Mouse (Mus musculus) kidney, embryonic 16.5 days (tissue): ENCODE results near the gene Med13l. TPM values are rescaled to one million over a fixed set of nuclear protein-coding genes. Genes with fewer than 3 reads are reported as not detected.

Experiments used
- ATAC-seq: fragments of 200-750 bp; cut with Nextera tagmentation; 2 replicates; pipeline ENCODE4 v1.8.0; 2017; ENCODE audit warnings: moderate TSS enrichment; ENCODE audit not compliant: low FRiP score, low TSS enrichment
- H3K27ac ChIP-seq: fragments of 300-500 bp; sonication (generic); 2 replicates; pipeline ENCODE4 v1.5.1; 2014; ENCODE audit warnings: low read length
- H3K27me3 ChIP-seq: fragments of 300-500 bp; sonication (generic); 2 replicates; pipeline ENCODE4 v1.6.1; 2014; ENCODE audit warnings: low read length, control low read depth, mixed read lengths; ENCODE audit not compliant: insufficient read depth
- H3K36me3 ChIP-seq: fragments of 300-500 bp; sonication (generic); 2 replicates; pipeline ENCODE4 v1.6.1; 2014; ENCODE audit warnings: low read length, control low read depth, mixed read lengths; ENCODE audit not compliant: insufficient read depth
- H3K4me1 ChIP-seq: fragments of 300-500 bp; sonication (generic); 2 replicates; pipeline ENCODE4 v1.6.1; 2014; ENCODE audit warnings: low read length, control low read depth, mixed read lengths; ENCODE audit not compliant: insufficient read depth
- H3K4me2 ChIP-seq: fragments of 300-500 bp; sonication (generic); replicated peaks from 2 replicates; pipeline ENCODE4 v1.6.1; 2014; ENCODE audit warnings: low read depth, low read length
- H3K4me3 ChIP-seq: fragments of 300-500 bp; sonication (generic); 2 replicates; pipeline ENCODE4 v1.5.1; 2014; ENCODE audit warnings: mild to moderate bottlenecking, low read length
- H3K9ac ChIP-seq: fragments of 300-500 bp; sonication (generic); replicated peaks from 2 replicates; pipeline ENCODE4 v1.6.1; 2014; ENCODE audit warnings: low read length
- H3K9me3 ChIP-seq: fragments of 300-500 bp; sonication (generic); 2 replicates; pipeline ENCODE4 v1.6.1; 2016; ENCODE audit warnings: low read length, control low read depth
- WGBS: fragments of 180-500 bp; shearing (Covaris S2); extraction: QIAGEN DNeasy Blood & Tissue Kit; methylation state at CpG from one replicate; pipeline ENCODE4 v1.1.7; 2014; 5-methylcytosine and 5-hydroxymethylcytosine counted together
- polyA plus RNA-seq: library from polyadenylated mRNA; unstranded; fragments of >200 nt; fragmentation: Nextera tagmentation; extraction: Ambion mirVana; gene quantifications from 2 replicates; pipeline ENCODE4 v1.2.1, GENCODE M21; 2015

The Med13l gene
- polyA plus RNA-seq, 1 experiment from 2014 or later: 8.2 TPM

DNA sequence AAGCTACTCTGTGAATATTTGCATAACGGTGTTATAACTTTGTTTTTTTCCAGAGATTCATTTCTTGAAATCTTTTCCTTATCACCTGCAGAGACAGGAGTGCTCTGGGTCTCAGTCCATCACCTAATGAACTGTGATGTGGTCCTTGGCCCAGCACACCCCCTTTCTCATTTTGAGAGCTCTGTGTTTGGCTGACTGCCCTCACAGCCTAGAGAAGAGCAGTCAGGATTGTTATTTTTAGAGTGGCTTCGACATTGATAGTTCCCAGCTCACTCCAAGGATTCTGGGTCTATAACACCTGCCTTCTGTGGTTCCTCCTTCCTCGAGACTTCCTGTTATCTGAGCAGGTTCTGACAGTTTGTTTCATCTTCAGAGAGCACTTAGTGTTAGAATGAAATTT, 113.8 kb downstream of the Med13l start:
- Histone ChIP-seq H3K4me3 (no peak overlapping the region), H3K9ac (no peak overlapping the region), H3K27me3 (no peaks in the 10 kb centered on the region), H3K4me2 (no peak overlapping the region), H3K27ac (no peak overlapping the region), H3K9me3 (no peaks in the 10 kb centered on the region), H3K4me1 (peaks cover 49% of the 10 kb centered on the region), H3K36me3 (no peaks in the 10 kb centered on the region)
- ATAC-seq: no peak
- 45% methylated on average over 3 of the region's 3 CpGs for WGBS

DNA sequence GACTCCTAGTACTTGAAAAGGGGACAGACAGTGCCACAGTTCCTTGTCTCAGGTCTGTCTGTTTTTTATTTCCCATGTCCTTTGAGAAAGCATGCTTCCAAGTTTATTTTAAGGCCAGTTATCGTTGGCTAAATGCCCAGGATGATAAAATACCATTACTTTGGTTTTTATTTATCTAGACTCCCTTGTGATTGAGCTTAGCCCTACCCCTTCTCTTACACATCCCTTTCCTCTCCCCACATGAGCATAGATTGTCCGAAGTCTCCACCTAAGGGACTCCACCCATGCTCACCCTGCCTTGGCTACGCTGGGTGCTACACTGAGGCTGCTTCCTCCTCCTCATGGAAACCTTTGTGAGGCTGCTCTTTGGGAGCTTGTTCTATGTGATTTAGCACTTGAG, 115.2 kb downstream of the Med13l start:
- H3K27me3 ChIP-seq: no peaks in the 10 kb centered on the region
- no peak overlapping the region for H3K4me3 ChIP-seq
- no peak overlapping the region for H3K9ac ChIP-seq
- 37% methylated on average over 3 of the region's 3 CpGs for WGBS
- H3K4me2 ChIP-seq: no peak overlapping the region
- no peak overlapping the region for H3K27ac ChIP-seq
- no peaks in the 10 kb centered on the region for H3K36me3 ChIP-seq
- H3K9me3 ChIP-seq: no peaks in the 10 kb centered on the region
- no peak for ATAC-seq
- H3K4me1 ChIP-seq: peaks cover 51% of the 10 kb centered on the region

DNA sequence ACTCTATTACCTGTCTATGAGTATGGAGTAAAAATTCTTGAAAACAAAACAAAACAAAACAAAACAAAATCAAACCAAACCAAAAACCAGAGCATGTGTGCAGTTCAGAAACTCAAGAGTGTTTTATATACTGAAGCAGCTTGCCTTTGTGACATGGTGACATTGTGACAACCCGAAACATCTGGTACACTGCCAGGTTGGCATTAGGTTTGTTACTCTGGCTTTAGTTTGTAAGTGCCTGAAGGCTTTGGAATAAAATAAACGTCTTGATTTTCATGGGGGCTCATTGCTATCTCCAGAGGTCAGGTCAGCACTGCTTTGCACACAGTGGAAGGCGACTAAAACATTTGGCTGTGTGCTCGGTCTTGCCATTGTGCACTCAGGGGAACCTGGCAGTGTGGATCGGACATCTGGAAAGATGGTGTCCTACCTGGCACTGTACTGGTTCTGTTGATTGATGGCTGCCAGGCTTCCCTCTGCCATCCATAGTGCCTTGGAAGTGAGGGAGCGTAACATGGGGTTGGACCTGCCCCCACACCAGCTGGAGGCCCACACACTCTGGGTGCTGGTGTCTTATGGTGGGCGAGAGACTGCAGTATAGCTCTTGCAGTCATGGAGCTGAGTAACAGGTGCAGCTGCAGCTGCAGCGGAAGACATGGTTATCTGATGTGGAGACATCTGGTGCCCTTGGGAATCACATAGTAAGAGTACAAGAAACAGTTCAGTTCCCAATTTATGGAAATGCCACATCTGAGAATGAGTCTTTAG, 115.9 kb downstream of the Med13l start:
- H3K9ac ChIP-seq: no peak overlapping the region
- ATAC-seq: no peak
- H3K4me3 ChIP-seq: no peak overlapping the region
- H3K4me1 ChIP-seq: peaks cover 48% of the 10 kb centered on the region
- 72% methylated on average over 8 of the region's 8 CpGs for WGBS
- no peak overlapping the region for H3K4me2 ChIP-seq
- no peaks in the 10 kb centered on the region for H3K27me3 ChIP-seq
- no peaks in the 10 kb centered on the region; the same call in 1 of the 2 replicates for H3K36me3 ChIP-seq
- H3K9me3 ChIP-seq: no peaks in the 10 kb centered on the region
- no peak overlapping the region for H3K27ac ChIP-seq

DNA sequence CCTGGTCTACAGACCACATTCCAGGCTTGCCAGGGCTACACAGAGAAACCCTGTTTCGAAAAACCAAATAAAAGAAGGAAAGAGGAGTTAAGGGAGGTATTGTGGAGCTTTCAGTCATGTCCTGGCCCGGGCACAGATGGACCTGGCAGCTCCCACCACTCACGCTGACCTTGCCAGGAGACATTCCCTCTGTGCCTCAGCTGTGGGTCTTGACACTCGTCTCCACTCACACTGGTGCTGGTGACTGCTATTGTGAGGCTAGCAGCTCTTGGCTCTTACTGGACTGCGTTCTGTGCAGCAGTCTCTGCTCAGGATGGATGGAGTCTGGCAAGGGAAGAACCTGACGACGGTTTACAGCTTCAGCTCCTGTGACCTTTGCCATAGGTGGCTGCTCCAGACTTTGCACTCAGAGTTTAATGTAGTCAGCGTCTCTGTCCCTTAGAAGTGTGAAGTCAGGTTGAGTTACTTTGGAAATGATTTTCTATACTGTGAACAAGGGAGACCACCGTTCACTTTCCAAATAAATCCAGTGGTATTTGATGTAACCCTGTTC, 118.9 kb downstream of the Med13l start:
- H3K4me1 ChIP-seq: peaks cover 29% of the 10 kb centered on the region
- H3K27me3 ChIP-seq: no peaks in the 10 kb centered on the region
- 58% methylated on average over 9 of the region's 9 CpGs for WGBS
- H3K9me3 ChIP-seq: no peaks in the 10 kb centered on the region
- ATAC-seq: 0 out of 2 replicates have a peak, but pooled peaks have one; percentile 39
- peak overlapping the region; percentile 11; the same call in 1 of the 2 replicates for H3K27ac ChIP-seq
- H3K4me2 ChIP-seq: no peak overlapping the region
- no peak overlapping the region for H3K4me3 ChIP-seq
- no peak overlapping the region for H3K9ac ChIP-seq
- peaks cover 8% of the 10 kb centered on the region for H3K36me3 ChIP-seq

DNA sequence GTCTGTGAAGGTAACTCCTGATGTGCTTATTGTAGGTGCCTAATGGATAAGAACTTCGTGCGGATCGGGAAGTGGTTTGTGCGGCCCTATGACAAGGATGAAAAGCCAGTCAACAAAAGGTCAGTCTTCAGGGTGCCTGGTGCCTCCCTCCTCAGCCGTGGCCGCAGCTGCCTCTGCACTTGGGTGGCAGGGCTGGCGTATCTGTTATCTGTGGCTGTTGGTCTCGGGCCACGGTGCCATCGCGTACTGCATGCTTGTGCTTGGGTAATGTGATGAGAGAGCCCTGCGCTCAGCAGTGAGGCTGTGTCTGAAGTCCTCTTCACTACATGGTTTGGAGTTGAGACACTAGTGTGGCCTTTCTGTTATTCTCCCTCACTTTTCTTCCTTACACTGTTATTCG, 120.4 kb downstream of the Med13l start:
- Histone ChIP-seq H3K36me3 (peaks cover 8% of the 10 kb centered on the region), H3K27me3 (no peaks in the 10 kb centered on the region), H3K4me2 (no peak overlapping the region), H3K4me3 (no peak overlapping the region), H3K9ac (no peak overlapping the region), H3K9me3 (no peaks in the 10 kb centered on the region), H3K4me1 (peaks cover 22% of the 10 kb centered on the region), H3K27ac (no peak overlapping the region)
- ATAC-seq: no peak
- 93% methylated on average over 13 of the region's 13 CpGs for WGBS

DNA sequence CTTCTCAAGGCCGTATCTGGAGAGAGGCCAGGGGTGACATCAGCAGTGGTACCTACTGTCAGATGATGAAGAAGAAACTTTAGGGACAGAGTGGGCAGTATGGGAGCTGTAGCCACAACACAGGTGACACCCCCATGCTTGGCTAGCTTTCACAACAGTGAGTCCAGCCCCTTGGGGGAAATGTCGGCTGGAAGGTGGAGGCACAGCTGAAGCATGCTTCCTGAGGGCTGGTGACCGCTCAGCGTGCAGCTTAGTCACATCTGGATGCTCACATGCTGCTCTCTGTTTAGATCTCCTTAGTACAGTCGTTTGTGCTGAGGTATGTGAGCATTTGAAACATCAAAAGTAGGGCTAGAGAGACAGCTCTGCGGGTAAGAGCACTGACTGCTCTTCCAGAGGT, 121.5 kb downstream of the Med13l start:
- H3K4me1 ChIP-seq: peaks cover 21% of the 10 kb centered on the region
- ATAC-seq: no peak

DNA sequence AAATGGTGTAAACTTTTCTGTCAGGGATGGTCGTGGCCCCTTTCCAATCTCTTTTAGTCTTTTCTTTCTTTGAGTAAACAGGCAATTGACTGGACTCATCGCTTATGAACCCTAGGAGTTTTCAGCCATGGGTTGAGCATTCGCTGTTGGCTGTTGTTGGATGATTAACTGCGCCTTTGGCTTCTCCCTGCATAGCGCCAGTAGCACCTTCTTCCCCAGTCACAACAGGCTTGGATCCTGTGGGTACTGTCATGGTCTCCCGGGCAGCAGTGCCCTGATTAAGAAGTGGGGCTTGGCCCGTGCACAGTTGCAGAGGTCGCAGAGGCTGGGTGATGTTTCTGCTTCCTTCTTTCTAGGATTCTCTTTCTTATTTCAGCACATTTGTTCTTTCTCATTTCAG, 124.7 kb downstream of the Med13l start:
- ATAC-seq: 0 out of 2 replicates have a peak, but pooled peaks have one; percentile 57
- H3K4me2 ChIP-seq: no peak overlapping the region
- H3K27ac ChIP-seq: no peak overlapping the region
- no peaks in the 10 kb centered on the region for H3K27me3 ChIP-seq
- no peaks in the 10 kb centered on the region for H3K9me3 ChIP-seq
- no peak overlapping the region for H3K9ac ChIP-seq
- WGBS: 59% methylated on average over 8 of the region's 8 CpGs
- no peak overlapping the region for H3K4me3 ChIP-seq
- peaks cover 28% of the 10 kb centered on the region for H3K4me1 ChIP-seq
- peaks cover 8% of the 10 kb centered on the region for H3K36me3 ChIP-seq

More for the DNA sequence above, 121.5 kb downstream of the Med13l start:
- WGBS: 74% methylated on average over 6 of the region's 6 CpGs
- Histone ChIP-seq H3K4me2 (no peak overlapping the region), H3K27ac (no peak overlapping the region), H3K36me3 (peaks cover 8% of the 10 kb centered on the region), H3K9ac (no peak overlapping the region), H3K27me3 (no peaks in the 10 kb centered on the region), H3K4me3 (no peak overlapping the region), H3K9me3 (no peaks in the 10 kb centered on the region)

DNA sequence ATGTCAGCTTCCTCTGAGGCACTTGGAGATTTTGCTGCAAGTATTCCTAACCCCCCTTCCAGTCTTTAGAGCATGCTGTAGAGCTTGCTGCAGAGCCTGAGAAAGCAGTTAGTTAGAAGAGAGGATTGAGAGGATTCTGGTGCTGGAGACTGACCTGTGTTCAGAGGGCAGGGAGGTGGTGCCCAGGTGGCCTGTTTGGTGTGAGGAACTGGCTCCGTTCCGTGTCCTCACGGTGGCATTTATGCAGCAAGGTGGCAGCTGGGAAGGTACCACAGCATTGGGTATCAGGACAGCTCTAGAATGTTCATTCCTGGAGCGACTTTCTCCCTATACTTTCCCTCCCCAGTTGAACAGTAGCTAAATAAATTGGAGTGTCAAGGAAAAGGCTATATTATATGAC, 125.5 kb downstream of the Med13l start:
- no peak overlapping the region for H3K4me3 ChIP-seq
- peaks cover 8% of the 10 kb centered on the region for H3K36me3 ChIP-seq
- no peak for ATAC-seq
- no peak overlapping the region for H3K4me2 ChIP-seq
- H3K27me3 ChIP-seq: no peaks in the 10 kb centered on the region
- WGBS: 72% methylated on average over 4 of the region's 4 CpGs
- H3K4me1 ChIP-seq: peaks cover 28% of the 10 kb centered on the region
- H3K9ac ChIP-seq: no peak overlapping the region
- no peaks in the 10 kb centered on the region for H3K9me3 ChIP-seq
- no peak overlapping the region for H3K27ac ChIP-seq

DNA sequence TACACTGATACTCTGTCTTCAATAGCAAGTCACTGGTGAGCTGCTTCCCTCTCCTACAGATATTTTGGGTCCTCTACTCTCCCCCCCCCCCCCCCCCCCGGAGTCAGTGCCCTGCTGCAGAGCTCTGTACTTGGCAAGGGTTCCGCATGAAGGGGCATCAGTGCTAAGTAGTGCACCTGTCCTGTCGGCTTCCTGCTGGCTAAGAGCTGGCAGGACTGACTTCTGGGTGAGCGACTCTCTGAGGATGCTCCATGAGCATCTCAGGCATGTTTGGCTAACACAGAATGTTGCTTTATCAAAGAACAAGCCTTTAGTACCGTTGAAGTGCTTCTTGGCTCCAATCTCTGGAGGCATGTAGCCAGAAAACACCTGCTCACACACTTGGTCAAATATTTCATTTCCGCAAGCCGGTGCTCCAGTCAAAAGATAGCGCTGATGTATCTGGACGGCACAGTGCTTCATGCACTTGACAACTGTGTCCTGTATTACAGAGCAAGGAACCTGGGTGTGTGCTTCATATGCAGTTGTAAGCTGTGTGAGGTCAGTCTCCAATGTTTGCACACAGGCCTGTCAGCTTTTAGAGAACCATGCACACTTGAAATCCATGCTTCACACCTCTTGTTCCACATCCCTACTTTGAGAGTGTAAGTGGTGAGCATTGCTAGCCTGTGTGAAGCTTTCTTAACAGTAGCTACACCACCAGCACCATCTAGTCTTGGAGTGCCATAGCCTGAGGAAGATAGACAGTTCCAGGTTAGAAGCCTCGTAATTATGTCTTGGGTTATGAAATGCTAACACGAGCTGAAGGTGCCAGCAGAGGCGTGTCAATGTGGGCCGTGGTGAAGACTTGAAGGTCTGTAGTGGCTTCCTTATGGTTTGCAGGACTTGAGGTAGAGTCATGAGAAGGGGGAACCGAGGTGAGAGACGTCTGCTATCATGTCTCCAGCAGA, 128.7 kb downstream of the Med13l start:
- Histone ChIP-seq H3K4me2 (no peak overlapping the region), H3K4me1 (peaks cover 33% of the 10 kb centered on the region), H3K9ac (no peak overlapping the region), H3K9me3 (no peaks in the 10 kb centered on the region), H3K27me3 (no peaks in the 10 kb centered on the region), H3K27ac (no peak overlapping the region), H3K4me3 (no peak overlapping the region), H3K36me3 (no peaks in the 10 kb centered on the region)
- WGBS: 75% methylated on average over 14 of the region's 15 CpGs
- ATAC-seq: no peak
